8 mouse cellular contexts compared by ENCODE assay signal in genomic region chr3:90265034-90265931, GRCm38 (mm10). TPM values are rescaled to one million over a fixed set of nuclear protein-coding genes. Genes with fewer than 3 reads are reported as not detected.
DNase-seq lines count a peak whose midpoint lies in the region; ATAC-seq and TF ChIP-seq lines count a peak whose summit lies in the region.

Dennd4b (plus strand) TSS chr3:90265185.

- TF ChIP-seq CTCF in intestine, postnatal 0 days (IDR thresholded peaks at IDR 0.05; ENCODE audit: low read depth) = peak; percentile 92

- peak within 1 kb of the TSS; percentile 90 for H3K9ac ChIP-seq in embryonic facial prominence, embryonic 11.5 days (replicated peaks; ENCODE audit: low read length)
- peak within 1 kb of the TSS; percentile 80 for H3K9ac ChIP-seq in intestine, postnatal 0 days (ENCODE audit: low read depth, low read length)
- peak within 1 kb of the TSS; percentile 97 for H3K9ac ChIP-seq in midbrain, embryonic 11.5 days (ENCODE audit: low read length)

- intact Hi-C loops in left cerebral cortex, postnatal 4 days (cut with DNase I) = no loop called here

- ATAC-seq in embryonic facial prominence, embryonic 11.5 days (replicated peaks; ENCODE audit: insufficient number of reproducible peaks, low FRiP score, low TSS enrichment, low read depth) = peak; percentile 88
- peak; percentile 70 for ATAC-seq in granulocyte monocyte progenitor cell, adult 5-6 weeks (replicated peaks; ENCODE audit: poor library complexity, severe bottlenecking)
- ATAC-seq in intestine, postnatal 0 days = peak; percentile 90
- ATAC-seq in midbrain, embryonic 11.5 days (ENCODE audit: low FRiP score) = peak; percentile 84

- H3K27me3 ChIP-seq in embryonic facial prominence, embryonic 11.5 days (ENCODE audit: control insufficient read depth, insufficient read depth, low read length) = no peaks in the 10 kb centered on the region
- H3K27me3 ChIP-seq in intestine, postnatal 0 days (replicated peaks; ENCODE audit: control insufficient read depth, insufficient read depth, low read length) = no peaks in the 10 kb centered on the region
- H3K27me3 ChIP-seq in midbrain, embryonic 11.5 days (ENCODE audit: control insufficient read depth, insufficient read depth, low read length) = no peaks in the 10 kb centered on the region

- H3K4me1 ChIP-seq in embryonic facial prominence, embryonic 11.5 days (ENCODE audit: control insufficient read depth, insufficient read depth, low read length) = no peaks in the 10 kb centered on the region; the same call in 1 of the 2 replicates
- H3K4me1 ChIP-seq in intestine, postnatal 0 days (replicated peaks; ENCODE audit: control insufficient read depth, insufficient read depth, low read length) = no peaks in the 10 kb centered on the region; the same call in 1 of the 2 replicates
- peaks cover 11% of the 10 kb centered on the region for H3K4me1 ChIP-seq in midbrain, embryonic 11.5 days (ENCODE audit: control insufficient read depth, insufficient read depth, low read length)

- peak within 1 kb of the TSS; percentile 94 for H3K27ac ChIP-seq in embryonic facial prominence, embryonic 11.5 days (replicated peaks; ENCODE audit: low read depth, low read length)
- H3K27ac ChIP-seq in intestine, postnatal 0 days (ENCODE audit: low read depth, low read length) = peak within 1 kb of the TSS; percentile 94
- peak within 1 kb of the TSS; percentile 87 for H3K27ac ChIP-seq in midbrain, embryonic 11.5 days (ENCODE audit: low read depth, low read length)

- H3K9me3 ChIP-seq in embryonic facial prominence, embryonic 11.5 days (replicated peaks; ENCODE audit: control insufficient read depth, low read length) = no peaks in the 10 kb centered on the region
- no peaks in the 10 kb centered on the region for H3K9me3 ChIP-seq in intestine, postnatal 0 days (ENCODE audit: control insufficient read depth)
- no peaks in the 10 kb centered on the region for H3K9me3 ChIP-seq in midbrain, embryonic 11.5 days (ENCODE audit: control insufficient read depth, low read length)

- peak within 1 kb of the TSS; percentile 70 for H3K4me3 ChIP-seq in embryonic facial prominence, embryonic 11.5 days (ENCODE audit: low read depth, low read length)
- H3K4me3 ChIP-seq in intestine, postnatal 0 days (ENCODE audit: low read depth, low read length) = peak within 1 kb of the TSS; percentile 69
- H3K4me3 ChIP-seq in midbrain, embryonic 11.5 days (ENCODE audit: low read depth, low read length) = peak within 1 kb of the TSS; percentile 95

- H3K36me3 ChIP-seq in embryonic facial prominence, embryonic 11.5 days (replicated peaks; ENCODE audit: control insufficient read depth, insufficient read depth, low read depth, low read length) = peaks cover 6% of the 10 kb centered on the region; the same call in 1 of the 2 replicates
- H3K36me3 ChIP-seq in intestine, postnatal 0 days (ENCODE audit: control insufficient read depth, insufficient read depth) = peaks cover 36% of the 10 kb centered on the region
- H3K36me3 ChIP-seq in midbrain, embryonic 11.5 days (ENCODE audit: control insufficient read depth, insufficient read depth, low read length) = peaks cover 18% of the 10 kb centered on the region

- WGBS in embryonic facial prominence, embryonic 11.5 days = under 1% methylated on average over 63 of the region's 87 CpGs
- under 1% methylated on average over 71 of the region's 87 CpGs for WGBS in intestine, postnatal 0 days
- under 1% methylated on average over 61 of the region's 87 CpGs for WGBS in midbrain, embryonic 11.5 days

- H3K4me2 ChIP-seq in embryonic facial prominence, embryonic 11.5 days (ENCODE audit: low read depth, low read length) = peak within 1 kb of the TSS; percentile 88
- peak within 1 kb of the TSS; percentile 84 for H3K4me2 ChIP-seq in intestine, postnatal 0 days (replicated peaks; ENCODE audit: low read depth)
- peak within 1 kb of the TSS; percentile 88 for H3K4me2 ChIP-seq in midbrain, embryonic 11.5 days

- DNase-seq in adrenal gland, postnatal 14 days = peak; percentile 98
- peak; percentile 84 for DNase-seq in embryonic facial prominence, embryonic 11.5 days (ENCODE audit: low spot score)
- peak; percentile 93 for DNase-seq in left cerebral cortex, postnatal 4 days
- DNase-seq in midbrain, embryonic 11.5 days (ENCODE audit: low spot score, missing footprints) = peak; percentile 99
- peak; percentile 89 for DNase-seq in right cerebral cortex, postnatal 4 days
- DNase-seq in yolk sac, embryonic 10.5 days (ENCODE audit: low spot score) = peak; percentile 90

RNA-seq across cellular contexts. Expression of gene Dennd4b, which starts in this region (rescaled TPM):
- 6.9 and 12.3 TPM in 2 replicates for total RNA-seq in adrenal gland, postnatal 14 days (2021)
- 2.6 and 2.9 TPM in 2 replicates for polyA plus RNA-seq in embryonic facial prominence, embryonic 11.5 days (2014; fragmentation: Nextera tagmentation; extraction: Ambion mirVana)
- 28.1 and 37.5 TPM in 2 replicates for total RNA-seq in granulocyte monocyte progenitor cell, adult 5-6 weeks (2014; fragmentation: Nextera tagmentation)
- 13.6 and 16.5 TPM in 2 replicates for total RNA-seq in granulocyte monocyte progenitor cell, adult 5-6 weeks (2017)
- 0.93 and 0.94 TPM in 2 replicates for polyA plus RNA-seq in intestine, postnatal 0 days (2015; fragmentation: Nextera tagmentation; extraction: Ambion mirVana)
- 10 to 100 TPM; 29.8 to 29.9 TPM for total RNA-seq in left cerebral cortex, postnatal 4 days (2021)
- polyA plus RNA-seq in midbrain, embryonic 11.5 days (2014; fragmentation: Nextera tagmentation; extraction: Ambion mirVana) = 3.8 and 4.0 TPM in 2 replicates

Comparison
In these comparisons a context has a peak if more than half of its experiments do, and no peak if none do; other contexts are left out.
1. Peak in every context shown above with its lines: DNase-seq, ATAC-seq, H3K4me3 ChIP-seq and H3K27ac ChIP-seq.
2. Peak in ATAC-seq, H3K4me3 ChIP-seq, H3K27ac ChIP-seq, H3K9ac ChIP-seq and H3K4me2 ChIP-seq in intestine, postnatal 0 days; RNA of the gene not detected or under 1 TPM.